Mouse (Mus musculus) forebrain, embryonic 11.5 days (tissue): ENCODE data around the gene Card14. TPM values are rescaled to one million over a fixed set of nuclear protein-coding genes. Genes with fewer than 3 reads are reported as not detected.

Source experiments
- ATAC-seq: fragments of 200-750 bp; cut with Nextera tagmentation; replicated peaks from 2 replicates; pipeline ENCODE4 v1.8.0; 2017; ENCODE audit warnings: moderate TSS enrichment; ENCODE audit not compliant: low FRiP score
- DNase-seq: peaks from one replicate; pipeline ENCODE4 v3.0.0-alpha.2; 2017; ENCODE audit warnings: low spot score
- H3K27ac ChIP-seq: fragments of 300-500 bp; sonication (generic); 2 replicates; pipeline ENCODE4 v1.5.1; 2014; ENCODE audit warnings: low read depth, low read length
- H3K27me3 ChIP-seq: fragments of 300-500 bp; sonication (generic); 2 replicates; pipeline ENCODE4 v1.6.1; 2014; ENCODE audit warnings: mild to moderate bottlenecking, low read length, mixed read lengths; ENCODE audit not compliant: control insufficient read depth, insufficient read depth
- H3K36me3 ChIP-seq: fragments of 300-500 bp; sonication (generic); 2 replicates; pipeline ENCODE4 v1.6.1; 2014; ENCODE audit warnings: mild to moderate bottlenecking, low read length, moderate library complexity, mixed read lengths; ENCODE audit not compliant: control insufficient read depth, insufficient read depth
- H3K4me1 ChIP-seq: fragments of 300-500 bp; sonication (generic); replicated peaks from 2 replicates; pipeline ENCODE4 v1.6.1; 2014; ENCODE audit warnings: low read length, mixed read lengths; ENCODE audit not compliant: control insufficient read depth, insufficient read depth
- H3K4me2 ChIP-seq: fragments of 300-500 bp; sonication (generic); 2 replicates; pipeline ENCODE4 v1.6.1; 2014; ENCODE audit warnings: low read depth, mild to moderate bottlenecking, low read length, moderate library complexity, mixed read lengths; ENCODE audit not compliant: severe bottlenecking
- H3K4me3 ChIP-seq: fragments of 300-500 bp; sonication (generic); 2 replicates; pipeline ENCODE4 v1.5.1; 2014; ENCODE audit warnings: low read depth, low read length
- H3K9ac ChIP-seq: fragments of 300-500 bp; sonication (generic); 2 replicates; pipeline ENCODE4 v1.6.1; 2014; ENCODE audit warnings: low read length
- H3K9me3 ChIP-seq: fragments of 300-500 bp; sonication (generic); 2 replicates; pipeline ENCODE4 v1.6.1; 2016; ENCODE audit warnings: low read length, mixed read lengths; ENCODE audit not compliant: control insufficient read depth
- WGBS: fragments of 180-500 bp; shearing (Covaris S2); extraction: QIAGEN DNeasy Blood & Tissue Kit; methylation state at CpG from one replicate; pipeline ENCODE4 v1.1.7; 2014; 5-methylcytosine and 5-hydroxymethylcytosine counted together
- microRNA counts: library from miRNA; unstranded; fragments of <30 nt; microRNA quantifications from one replicate; lab custom pipeline; 2015
- microRNA-seq: library from miRNA; unstranded; fragments of <30 nt; microRNA quantifications from one replicate; pipeline ENCODE4, GENCODE M21; 2016; ENCODE audit not compliant: insufficient number of aligned reads
- polyA plus RNA-seq: library from polyadenylated mRNA; unstranded; fragments of >200 nt; fragmentation: Nextera tagmentation; extraction: Ambion mirVana; gene quantifications from 2 replicates; pipeline ENCODE4 v1.2.1, GENCODE M21; 2014

The Card14 gene
- polyA plus RNA-seq, 1 experiment from 2014 or later: not detected

- Histone ChIP-seq H3K27me3 (peaks cover 69% of the 10 kb centered on the region), H3K4me3 (no peak overlapping the region), H3K4me2 (no peak overlapping the region), H3K9me3 (no peaks in the 10 kb centered on the region), H3K36me3 (no peaks in the 10 kb centered on the region), H3K4me1 (peaks cover 8% of the 10 kb centered on the region), H3K27ac (no peak overlapping the region), H3K9ac (no peak overlapping the region)
- ATAC-seq: no peak
- peak; percentile 65 for DNase-seq
- 9% methylated on average over 12 of the region's 12 CpGs for WGBS
These were observed 84.5 kb downstream of the Card14 start for GRCm38 (mm10) chr11:119392001-119392614.

GRCm38 (mm10) chr11:119392800-119393482 lies 85.4 kb downstream of the Card14 start, which contains the start of gene Rnf213:
Gene Rnf213 (plus strand): TSS chr11:119393100.
- H3K9ac ChIP-seq: peak within 1 kb of the TSS; percentile 28; the same call in 1 of the 2 replicates
- H3K4me1 ChIP-seq: peaks cover 8% of the 10 kb centered on the region
- ATAC-seq (no peak; the same call in 1 of the 2 replicates), DNase-seq (peak; percentile 71)
- H3K4me2 ChIP-seq: peak within 1 kb of the TSS; percentile 70
- no peaks in the 10 kb centered on the region for H3K36me3 ChIP-seq
- no peak within 1 kb of the TSS for H3K27ac ChIP-seq
- 2% methylated on average over 19 of the region's 19 CpGs for WGBS
- H3K27me3 ChIP-seq: peaks cover 69% of the 10 kb centered on the region
- peak within 1 kb of the TSS; percentile 33 for H3K4me3 ChIP-seq
- no peaks in the 10 kb centered on the region for H3K9me3 ChIP-seq

GRCm38 (mm10) chr11:119393483-119393804 lies 85.9 kb downstream of the Card14 start:
- ATAC-seq (no peak), DNase-seq (no peak)
- H3K27me3 ChIP-seq: peaks cover 68% of the 10 kb centered on the region
- no peaks in the 10 kb centered on the region for H3K9me3 ChIP-seq
- H3K4me1 ChIP-seq: peaks cover 8% of the 10 kb centered on the region
- H3K4me2 ChIP-seq: peak overlapping the region; percentile 70
- peak overlapping the region; percentile 33 for H3K4me3 ChIP-seq
- H3K27ac ChIP-seq: no peak overlapping the region
- 28% methylated on average over 7 of the region's 7 CpGs for WGBS
- no peak overlapping the region for H3K9ac ChIP-seq
- no peaks in the 10 kb centered on the region for H3K36me3 ChIP-seq

GRCm38 (mm10) chr11:119394210-119394609 lies 86.6 kb downstream of the Card14 start:
- H3K27me3 ChIP-seq: peaks cover 64% of the 10 kb centered on the region
- H3K9ac ChIP-seq: no peak overlapping the region
- ATAC-seq: no peak
- no peaks in the 10 kb centered on the region for H3K9me3 ChIP-seq
- no peak overlapping the region for H3K4me2 ChIP-seq
- WGBS: 61% methylated on average over 6 of the region's 6 CpGs
- no peak for DNase-seq
- no peak overlapping the region for H3K27ac ChIP-seq
- no peaks in the 10 kb centered on the region for H3K36me3 ChIP-seq
- no peak overlapping the region for H3K4me3 ChIP-seq
- peaks cover 8% of the 10 kb centered on the region for H3K4me1 ChIP-seq

MicroRNAs encoded within 50 kb of the gene (microRNA counts, 519-probe panel; counts per million panel counts)
- 31.2 counts per million for microRNA mmu-miR-1932 (lab: Ali Mortazavi, UCI)

Small RNA genes lying within 50 kb of the gene (microRNA-seq; reads per million reads assigned to microRNA genes)
- gene Mir1932: not detected

Other genes starting within 250 kb of the Card14 start
- gene Cbx4, start 221.5 kb upstream of the Card14 start, polyA plus RNA-seq: 6.4 and 7.0 TPM in 2 replicates
- gene Tbc1d16, start 79.3 kb upstream of the Card14 start, polyA plus RNA-seq: 20.4 and 20.8 TPM in 2 replicates
- 19.5 and 22.1 TPM in 2 replicates for gene Ccdc40, start 79.2 kb upstream of the Card14 start, polyA plus RNA-seq
- 28.4 and 28.7 TPM in 2 replicates for gene Gaa, start 39.9 kb upstream of the Card14 start, polyA plus RNA-seq
- 409 and 463 TPM in 2 replicates for gene Eif4a3, start 7.7 kb upstream of the Card14 start, polyA plus RNA-seq
- 6.6 and 7.3 TPM in 2 replicates for gene Sgsh, start 47.8 kb downstream of the Card14 start, polyA plus RNA-seq
- 7.2 and 7.9 TPM in 2 replicates for gene Slc26a11, start 47.8 kb downstream of the Card14 start, polyA plus RNA-seq
- 1.8 and 2.1 TPM in 2 replicates for gene Rnf213, start 85.3 kb downstream of the Card14 start, polyA plus RNA-seq
- 18.4 and 21.0 TPM in 2 replicates for gene Endov, start 183.6 kb downstream of the Card14 start, polyA plus RNA-seq
- 3.2 and 3.3 TPM in 2 replicates for gene Nptx1, start 240.0 kb downstream of the Card14 start, polyA plus RNA-seq